Mouse (Mus musculus): ENCODE results near the gene Zfp511. TPM values are rescaled to one million over a fixed set of nuclear protein-coding genes. Genes with fewer than 3 reads are reported as not detected.

Zfp511 gene
- total RNA-seq, 2 experiments from 2014 or later, result 5.8 to 12.5 TPM

DNA sequence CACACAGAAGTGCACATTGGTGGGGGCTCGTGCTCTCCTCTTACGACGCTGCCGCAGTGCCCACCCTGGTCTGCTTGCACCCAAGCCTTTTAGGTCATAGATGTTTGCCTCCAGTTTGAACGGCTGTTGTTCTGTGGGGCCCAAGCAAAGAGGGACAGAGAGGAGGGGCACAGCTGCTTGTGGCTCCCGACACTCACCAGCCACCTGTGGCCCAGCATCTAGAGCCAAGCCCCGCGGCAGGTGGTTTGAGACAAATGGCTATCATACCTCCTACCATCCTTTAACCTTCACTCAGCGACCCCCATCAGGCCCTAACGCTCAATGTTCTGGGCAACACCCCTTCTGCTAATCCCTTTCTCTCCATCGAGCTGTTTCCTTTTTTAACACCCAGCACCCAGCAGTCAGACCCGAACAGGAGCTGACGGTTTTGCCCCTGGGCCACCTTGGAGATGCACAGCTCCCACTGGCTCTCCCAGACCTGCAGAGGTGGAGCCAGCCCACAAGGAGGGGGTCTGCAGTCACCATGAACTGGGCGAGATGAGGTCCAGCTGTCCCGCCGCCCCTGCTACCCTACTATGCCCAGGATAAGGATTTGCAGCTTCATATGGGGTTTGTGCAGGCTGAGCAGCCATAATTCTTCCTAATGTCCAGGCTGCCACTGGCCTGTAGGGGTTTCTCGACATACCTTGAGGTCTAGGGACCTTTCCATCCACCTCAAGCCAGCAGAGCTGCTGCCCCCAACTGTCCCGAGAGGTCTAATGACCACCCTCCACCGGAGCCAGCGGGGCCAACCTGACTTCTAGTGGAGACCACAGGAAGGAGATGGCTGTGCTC is 45.4 kb downstream of the Zfp511 start:
- no peak for ATAC-seq (replicated peaks; ENCODE audit: low FRiP score, poor library complexity, severe bottlenecking)

- 0 out of 2 replicates have a peak, but pooled peaks have one; percentile 41 for ATAC-seq (replicated peaks; ENCODE audit: low FRiP score, poor library complexity, severe bottlenecking)
These were observed 46.1 kb downstream of the Zfp511 start, which contains the start of gene Caly for GRCm38 (mm10) chr7:140082242-140082678. Caly (minus strand) TSS chr7:140082548.

Other genes starting within 250 kb of the Zfp511 start
- not detected in 2 replicates for gene Adgra1, start 202.2 kb upstream of the Zfp511 start, total RNA-seq (2015; ENCODE audit: low replicate concordance)
- gene Adgra1, start 202.2 kb upstream of the Zfp511 start, total RNA-seq (2017; ENCODE audit: low replicate concordance), result not detected in 2 replicates
- not detected in 2 replicates for gene Kndc1, start 141.7 kb upstream of the Zfp511 start, total RNA-seq (2015; ENCODE audit: low replicate concordance)
- not detected in 2 replicates for gene Kndc1, start 141.7 kb upstream of the Zfp511 start, total RNA-seq (2017; ENCODE audit: low replicate concordance)
- gene Utf1, start 92.6 kb upstream of the Zfp511 start, total RNA-seq (2015; ENCODE audit: low replicate concordance), result not detected in 2 replicates
- not detected in 2 replicates for gene Utf1, start 92.6 kb upstream of the Zfp511 start, total RNA-seq (2017; ENCODE audit: low replicate concordance)
- not detected in 2 replicates for gene 6430531B16Rik, start 57.6 kb upstream of the Zfp511 start, total RNA-seq (2015; ENCODE audit: low replicate concordance)
- gene 6430531B16Rik, start 57.6 kb upstream of the Zfp511 start, total RNA-seq (2017; ENCODE audit: low replicate concordance), result 2.0 TPM in 1 of 2 replicates, not detected in the other
- gene Adam8, start 43.8 kb upstream of the Zfp511 start, total RNA-seq (2015; ENCODE audit: low replicate concordance), result 6.9 and 8.3 TPM in 2 replicates
- 7.3 and 7.8 TPM in 2 replicates for gene Adam8, start 43.8 kb upstream of the Zfp511 start, total RNA-seq (2017; ENCODE audit: low replicate concordance)
- gene Tubgcp2, start 278 bp downstream of the Zfp511 start, total RNA-seq (2015; ENCODE audit: low replicate concordance), result 9.4 and 14.6 TPM in 2 replicates
- 8.3 and 9.6 TPM in 2 replicates for gene Tubgcp2, start 278 bp downstream of the Zfp511 start, total RNA-seq (2017; ENCODE audit: low replicate concordance)
- gene Msx3, start 12.7 kb downstream of the Zfp511 start, total RNA-seq (2015; ENCODE audit: low replicate concordance), result not detected in 2 replicates
- gene Msx3, start 12.7 kb downstream of the Zfp511 start, total RNA-seq (2017; ENCODE audit: low replicate concordance), result not detected in 2 replicates
- gene Caly, start 46.2 kb downstream of the Zfp511 start, total RNA-seq (2015; ENCODE audit: low replicate concordance), result not detected in 2 replicates
- not detected in 2 replicates for gene Caly, start 46.2 kb downstream of the Zfp511 start, total RNA-seq (2017; ENCODE audit: low replicate concordance)
- not detected in 2 replicates for gene Prap1, start 57.0 kb downstream of the Zfp511 start, total RNA-seq (2015; ENCODE audit: low replicate concordance)
- not detected in 2 replicates for gene Prap1, start 57.0 kb downstream of the Zfp511 start, total RNA-seq (2017; ENCODE audit: low replicate concordance)
- gene Fuom, start 66.0 kb downstream of the Zfp511 start, total RNA-seq (2015; ENCODE audit: low replicate concordance), result 6.1 TPM in 1 of 2 replicates, not detected in the other
- 2.1 TPM in 1 of 2 replicates, not detected in the other for gene Fuom, start 66.0 kb downstream of the Zfp511 start, total RNA-seq (2017; ENCODE audit: low replicate concordance)
- gene Paox, start 79.4 kb downstream of the Zfp511 start, total RNA-seq (2015; ENCODE audit: low replicate concordance), result 0.84 and 3.3 TPM in 2 replicates
- 1.2 and 7.9 TPM in 2 replicates for gene Paox, start 79.4 kb downstream of the Zfp511 start, total RNA-seq (2017; ENCODE audit: low replicate concordance)
- gene Echs1, start 80.1 kb downstream of the Zfp511 start, total RNA-seq (2015; ENCODE audit: low replicate concordance), result 12.5 and 23.4 TPM in 2 replicates
- gene Echs1, start 80.1 kb downstream of the Zfp511 start, total RNA-seq (2017; ENCODE audit: low replicate concordance), result 9.2 and 25.3 TPM in 2 replicates
- gene Mtg1, start 101.2 kb downstream of the Zfp511 start, total RNA-seq (2015; ENCODE audit: low replicate concordance), result 2.1 and 2.5 TPM in 2 replicates
- gene Mtg1, start 101.2 kb downstream of the Zfp511 start, total RNA-seq (2017; ENCODE audit: low replicate concordance), result 1.6 TPM in 1 of 2 replicates, not detected in the other
- not detected in 2 replicates for gene Sprn, start 118.5 kb downstream of the Zfp511 start, total RNA-seq (2015; ENCODE audit: low replicate concordance)
- not detected in 2 replicates for gene Sprn, start 118.5 kb downstream of the Zfp511 start, total RNA-seq (2017; ENCODE audit: low replicate concordance)
- not detected in 2 replicates for gene Olfr522, start 128.4 kb downstream of the Zfp511 start, total RNA-seq (2015; ENCODE audit: low replicate concordance)
- not detected in 2 replicates for gene Olfr522, start 128.4 kb downstream of the Zfp511 start, total RNA-seq (2017; ENCODE audit: low replicate concordance)
- gene Olfr523, start 136.8 kb downstream of the Zfp511 start, total RNA-seq (2015; ENCODE audit: low replicate concordance), result not detected in 2 replicates
- not detected in 2 replicates for gene Olfr523, start 136.8 kb downstream of the Zfp511 start, total RNA-seq (2017; ENCODE audit: low replicate concordance)
- gene Olfr524, start 169.6 kb downstream of the Zfp511 start, total RNA-seq (2015; ENCODE audit: low replicate concordance), result 0.19 TPM in 1 of 2 replicates, not detected in the other
- not detected in 2 replicates for gene Olfr524, start 169.6 kb downstream of the Zfp511 start, total RNA-seq (2017; ENCODE audit: low replicate concordance)
- gene Cd163l1, start 181.9 kb downstream of the Zfp511 start, total RNA-seq (2015; ENCODE audit: low replicate concordance), result not detected in 2 replicates
- gene Cd163l1, start 181.9 kb downstream of the Zfp511 start, total RNA-seq (2017; ENCODE audit: low replicate concordance), result not detected in 2 replicates
- gene 5830411N06Rik, start 210.9 kb downstream of the Zfp511 start, total RNA-seq (2015; ENCODE audit: low replicate concordance), result not detected in 2 replicates
- 0.42 TPM in 1 of 2 replicates, not detected in the other for gene 5830411N06Rik, start 210.9 kb downstream of the Zfp511 start, total RNA-seq (2017; ENCODE audit: low replicate concordance)